Mouse (Mus musculus) heart, adult 2 months (tissue): ENCODE results near the gene Hrc. TPM values are rescaled to one million over a fixed set of nuclear protein-coding genes. Genes with fewer than 3 reads are reported as not detected.
A peak's percentile ranks its signal among the peaks of the same experiment; 100 is the strongest.

Experiments
- DNase-seq, 2 experiments: peaks; one replicate each; pipeline ENCODE4 v3.0.0; 2021
- H3K27ac ChIP-seq: fragments of 200-600 bp; 2 replicates; pipeline ENCODE4 v1.8.1; 2022
- H3K27me3 ChIP-seq: fragments of 200-500 bp; 2 replicates; pipeline ENCODE4 v1.6.1; 2012; ENCODE audit warnings: mild to moderate bottlenecking, low read length, inconsistent platforms, mixed read lengths; ENCODE audit not compliant: control insufficient read depth, insufficient read depth
- H3K36me3 ChIP-seq: fragments of 200-500 bp; 2 replicates; pipeline ENCODE4 v1.6.1; 2012; ENCODE audit warnings: low read length, inconsistent platforms; ENCODE audit not compliant: control insufficient read depth, insufficient read depth
- H3K4me1 ChIP-seq: fragments of 200-500 bp; 2 replicates; pipeline ENCODE4 v1.6.1; 2011; ENCODE audit warnings: low read length; ENCODE audit not compliant: control insufficient read depth, insufficient read depth
- H3K4me3 ChIP-seq: fragments of 200-600 bp; 2 replicates; pipeline ENCODE4 v1.8.1; 2022
- H3K79me2 ChIP-seq: fragments of 200-500 bp; replicated peaks from 2 replicates; pipeline ENCODE4 v1.6.1; 2012; ENCODE audit warnings: mild to moderate bottlenecking, inconsistent platforms, low read length, moderate library complexity, mixed read lengths; ENCODE audit not compliant: control insufficient read depth, insufficient read depth
- H3K9ac ChIP-seq: fragments of 200-500 bp; 2 replicates; pipeline ENCODE4 v1.6.1; 2012; ENCODE audit warnings: low read depth, mild to moderate bottlenecking, control low read depth, inconsistent platforms, low read length, mixed read lengths
- CTCF ChIP-seq: fragments of 200-600 bp; IDR thresholded peaks from 2 replicates; pipeline ENCODE4 v1.8.1; 2022; ENCODE audit warnings: antibody characterized with exemption, mild to moderate bottlenecking, moderate library complexity
- EP300 ChIP-seq: fragments of 200-500 bp; IDR thresholded peaks from 2 replicates; pipeline ENCODE4 v1.6.1; 2011; ENCODE audit warnings: low read depth, low read length, control low read depth; ENCODE audit not compliant: insufficient read depth
- POLR2A ChIP-seq: fragments of 200-500 bp; IDR thresholded peaks from 2 replicates; pipeline ENCODE4 v1.6.1; 2011; ENCODE audit warnings: mild to moderate bottlenecking, low read depth, low read length, control low read depth; ENCODE audit not compliant: insufficient read depth
- WGBS: fragments of 180-500 bp; shearing (Covaris S2); methylation state at CpG from one replicate; pipeline ENCODE4 v1.1.7; 2018; 5-methylcytosine and 5-hydroxymethylcytosine counted together
- intact Hi-C: fragments of 180-260 bp; cut with DNase I; formaldehyde crosslinking; loops from one replicate; pipeline ENCODE4 v1.15.1; 2025
- polyA plus RNA-seq: library from polyadenylated mRNA; depleted of rRNA; stranded (reverse); fragments of >200 nt; gene quantifications from 2 replicates; pipeline ENCODE4 v1.2.3, GENCODE M21; 2012
- total RNA-seq, 2 experiments: library from RNA; stranded (reverse); gene quantifications; 2 replicates each; pipeline ENCODE4 v1.2.3; 2021

Hrc gene
- total and polyA plus RNA-seq, 3 experiments: 383 to 1,007 (median 863) TPM

DNA sequence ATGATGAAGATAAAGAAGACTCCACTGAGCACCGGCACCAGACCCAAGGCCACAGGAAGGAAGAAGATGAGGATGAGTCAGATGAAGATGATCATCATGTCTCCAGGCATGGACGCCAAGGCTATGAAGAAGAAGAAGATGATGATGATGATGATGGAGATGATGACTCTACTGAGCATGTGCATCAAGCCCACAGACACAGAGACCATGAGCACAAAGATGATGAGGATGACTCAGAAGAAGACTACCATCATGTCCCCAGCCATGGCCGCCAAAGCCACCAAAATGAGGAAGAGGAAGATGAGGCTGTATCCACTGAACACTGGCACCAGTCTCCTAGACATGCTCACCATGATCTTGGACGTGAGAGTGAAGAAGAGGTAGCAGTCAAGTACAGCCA, 1.2 kb downstream of the Hrc start:
- no peak for DNase-seq
- H3K4me1 ChIP-seq: peaks cover 13% of the 10 kb centered on the region

DNA sequence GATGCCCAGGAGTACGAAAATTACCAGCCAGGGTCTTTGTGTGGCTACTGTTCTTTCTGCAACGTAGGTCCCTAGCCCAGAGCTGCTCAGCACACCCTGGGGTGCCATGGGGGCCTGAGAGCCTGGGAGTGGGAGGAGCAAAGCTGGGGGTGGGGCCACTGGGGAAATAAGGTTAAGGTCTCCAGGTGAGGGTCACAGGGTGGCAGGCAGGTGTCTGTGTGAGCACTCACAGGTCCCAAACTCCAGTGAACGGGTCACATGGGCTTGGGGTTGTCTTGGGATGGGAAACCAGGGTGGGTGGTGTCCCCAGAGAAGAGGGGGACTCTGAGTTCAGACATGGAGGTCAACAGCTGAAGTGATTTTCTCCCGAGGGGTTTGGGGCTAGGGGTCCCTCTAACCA, 2.4 kb downstream of the Hrc start:
- Histone ChIP-seq H3K27me3 (no peaks in the 10 kb centered on the region), H3K79me2 (no peaks in the 10 kb centered on the region), H3K9ac (peak overlapping the region; percentile 61), H3K4me3 (peak overlapping the region; percentile 45), H3K27ac (peak overlapping the region; percentile 38; the same call in 1 of the 2 replicates), H3K36me3 (no peaks in the 10 kb centered on the region), H3K4me1 (peaks cover 13% of the 10 kb centered on the region)
- DNase-seq: no peak
- 11% methylated on average over 4 of the region's 4 CpGs for WGBS
- intact Hi-C loops: no loop called here
- TF ChIP-seq EP300: no peak
- no peak for TF ChIP-seq POLR2A
- TF ChIP-seq CTCF: no peak

More for the DNA sequence above, 1.2 kb downstream of the Hrc start:
- WGBS: 80% methylated on average over 4 of the region's 4 CpGs
- Histone ChIP-seq H3K27ac (peak overlapping the region; percentile 13), H3K36me3 (no peaks in the 10 kb centered on the region), H3K79me2 (no peaks in the 10 kb centered on the region), H3K9ac (no peak overlapping the region), H3K4me3 (peak overlapping the region; percentile 50), H3K27me3 (no peaks in the 10 kb centered on the region)
- intact Hi-C loops: no loop called here
- TF ChIP-seq POLR2A: no peak
- TF ChIP-seq CTCF: no peak
- TF ChIP-seq EP300: no peak

DNA sequence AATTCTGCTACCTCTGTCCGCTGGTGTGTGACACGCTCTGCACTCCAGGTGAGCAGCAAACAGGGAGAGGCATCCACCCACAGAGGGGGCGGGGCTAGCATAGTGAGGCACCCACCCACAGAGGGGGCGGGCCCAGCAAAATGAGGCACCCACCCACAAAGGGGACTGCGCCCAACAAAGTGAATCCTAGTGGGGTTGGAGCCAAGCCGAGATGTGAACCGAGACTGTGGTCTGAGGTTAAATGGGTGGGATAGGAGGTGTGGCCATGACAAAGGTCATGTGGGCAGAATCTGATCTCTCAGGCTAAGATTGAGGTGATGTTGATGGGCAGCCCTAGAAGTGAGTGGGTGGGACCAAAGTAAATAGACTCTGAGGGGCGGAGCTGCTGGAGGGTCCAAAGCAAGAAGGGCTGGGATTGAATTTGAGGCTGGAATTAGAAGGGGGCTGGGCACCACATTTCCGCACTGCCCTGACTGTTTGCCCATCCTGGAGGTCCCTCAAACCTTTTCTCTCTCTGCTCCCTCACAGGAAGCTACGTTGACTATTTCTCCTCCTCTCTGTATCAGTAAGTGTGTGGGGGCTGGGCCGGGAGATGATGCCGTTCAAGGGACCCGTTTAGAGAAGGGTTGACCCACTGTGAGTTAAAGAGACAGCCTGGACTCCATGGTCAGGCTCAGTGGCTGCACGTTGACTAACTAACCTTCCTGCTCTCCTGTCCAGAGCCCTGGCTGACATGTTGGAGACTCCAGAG, 3.2 kb downstream of the Hrc start:
- Histone ChIP-seq H3K79me2 (no peaks in the 10 kb centered on the region), H3K36me3 (no peaks in the 10 kb centered on the region), H3K27ac (no peak overlapping the region; the same call in 1 of the 2 replicates), H3K4me1 (peaks cover 13% of the 10 kb centered on the region), H3K27me3 (no peaks in the 10 kb centered on the region), H3K9ac (peak overlapping the region; percentile 61), H3K4me3 (peak overlapping the region; percentile 45)
- DNase-seq: peak; percentile 39 to 46
- 10% methylated on average over 14 of the region's 14 CpGs for WGBS
- TF ChIP-seq POLR2A (no peak), CTCF (no peak), EP300 (no peak)
- intact Hi-C loops: no loop called here

DNA sequence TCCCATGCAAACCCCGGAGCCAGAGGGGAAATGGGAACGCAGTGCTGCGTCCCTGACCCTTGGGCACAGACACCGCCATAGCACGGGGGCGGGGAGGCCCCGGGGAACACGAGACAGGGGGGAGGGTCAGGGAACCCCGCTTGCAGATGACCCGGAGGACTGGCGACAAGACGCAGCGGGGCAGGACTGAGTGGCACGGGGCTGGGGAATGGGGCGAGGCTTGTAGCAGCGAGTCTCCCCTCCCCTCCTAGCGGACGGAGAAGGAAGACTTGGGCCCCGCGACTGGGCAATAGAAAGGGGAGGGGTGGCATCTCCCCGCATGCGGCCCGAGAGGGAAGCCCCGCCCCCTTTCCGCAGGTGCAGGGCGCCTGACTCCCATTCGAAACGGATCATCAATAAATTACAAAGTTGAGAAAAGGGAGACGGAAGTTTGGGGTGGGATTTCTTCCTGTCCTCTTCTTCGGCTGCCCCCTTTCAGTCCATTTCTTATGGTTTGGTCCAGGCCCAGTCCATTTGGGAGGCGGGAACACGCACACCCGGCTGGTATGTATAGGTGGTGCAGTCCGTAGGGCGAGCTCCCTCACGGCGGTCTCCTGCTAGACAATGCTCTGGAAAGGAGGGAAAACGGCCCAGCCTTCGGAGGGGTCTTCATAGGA, 4.4 kb downstream of the Hrc start:
- Histone ChIP-seq H3K27me3 (no peaks in the 10 kb centered on the region), H3K79me2 (no peaks in the 10 kb centered on the region), H3K36me3 (no peaks in the 10 kb centered on the region), H3K9ac (peak overlapping the region; percentile 78), H3K4me1 (peaks cover 13% of the 10 kb centered on the region), H3K27ac (peak overlapping the region; percentile 33), H3K4me3 (peak overlapping the region; percentile 46)
- TF ChIP-seq CTCF: peak; percentile 52
- 0 out of 2 replicates have a peak, but pooled peaks have one; percentile 12 for TF ChIP-seq EP300
- 0 out of 2 replicates have a peak, but pooled peaks have one; percentile 32 for TF ChIP-seq POLR2A
- intact Hi-C loops: loop anchor here (5.0 kb wide), 1 partner anchor 32 kb away; no protein-coding TSS in a partner anchor
- peak; percentile 74 to 78 for DNase-seq
- 3% methylated on average over 39 of the region's 39 CpGs for WGBS

DNA sequence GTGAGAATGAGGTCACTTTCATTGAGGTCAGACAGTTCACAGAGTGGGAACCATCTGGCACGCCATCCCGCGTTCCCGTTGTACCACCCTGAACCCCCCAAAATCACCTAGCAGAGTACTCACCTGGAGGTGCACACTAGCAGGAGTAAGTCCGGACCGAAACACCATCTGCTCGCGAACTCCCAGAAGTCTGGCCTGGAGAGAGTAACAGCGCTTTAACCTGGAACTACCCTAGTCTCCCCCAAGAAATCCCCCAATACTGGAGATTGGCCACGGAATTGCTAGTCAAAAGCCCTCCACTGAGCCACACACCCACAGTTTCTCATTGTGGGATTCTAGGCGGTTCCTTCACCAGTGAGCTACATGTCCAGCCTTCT, 5.0 kb downstream of the Hrc start:
- H3K36me3 ChIP-seq: no peaks in the 10 kb centered on the region
- H3K4me3 ChIP-seq: peak overlapping the region; percentile 46; the same call in 1 of the 2 replicates
- no peaks in the 10 kb centered on the region for H3K79me2 ChIP-seq
- no peak overlapping the region; the same call in 1 of the 2 replicates for H3K27ac ChIP-seq
- peaks cover 13% of the 10 kb centered on the region for H3K4me1 ChIP-seq
- H3K27me3 ChIP-seq: no peaks in the 10 kb centered on the region
- TF ChIP-seq CTCF (no peak), POLR2A (0 out of 2 replicates have a peak, but pooled peaks have one; percentile 4), EP300 (no peak)
- 18% methylated on average over 11 of the region's 11 CpGs for WGBS
- H3K9ac ChIP-seq: 0 out of 2 replicates have a peak overlapping the region, but pooled peaks have one; percentile 8
- intact Hi-C loops: loop anchor here (5.0 kb wide), 1 partner anchor 33 kb away; no protein-coding TSS in a partner anchor
- DNase-seq: no peak

DNA sequence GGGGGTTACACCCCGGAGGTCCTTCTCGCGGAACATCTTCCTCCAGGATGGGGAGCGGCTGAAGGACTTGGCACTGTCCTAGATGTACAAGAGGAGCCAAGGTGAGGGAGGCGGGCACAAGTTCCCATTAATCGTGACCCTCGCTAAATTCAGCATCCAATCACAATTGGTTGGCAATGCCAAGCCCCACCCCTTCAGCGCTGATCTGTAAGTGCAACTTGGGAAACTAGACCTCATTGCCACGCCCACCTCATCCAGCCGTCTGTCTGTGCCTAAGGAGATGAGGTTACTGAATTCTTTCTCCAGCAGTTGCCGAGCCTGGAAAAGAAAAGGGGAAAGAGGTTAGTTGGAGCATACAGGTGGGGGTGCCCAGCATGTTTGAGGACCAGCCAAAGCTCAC, 5.6 kb downstream of the Hrc start:
- H3K27me3 ChIP-seq: no peaks in the 10 kb centered on the region
- no peak overlapping the region; the same call in 1 of the 2 replicates for H3K4me3 ChIP-seq
- H3K4me1 ChIP-seq: peaks cover 13% of the 10 kb centered on the region
- DNase-seq: peak; percentile 60 to 68
- H3K9ac ChIP-seq: no peak overlapping the region
- intact Hi-C loops: loop anchor here (5.0 kb wide), 1 partner anchor 33 kb away; no protein-coding TSS in a partner anchor
- WGBS: 2% methylated on average over 11 of the region's 11 CpGs
- no peaks in the 10 kb centered on the region for H3K36me3 ChIP-seq
- peak overlapping the region; percentile 2; the same call in 1 of the 2 replicates for H3K27ac ChIP-seq
- no peaks in the 10 kb centered on the region for H3K79me2 ChIP-seq
- TF ChIP-seq EP300 (no peak), CTCF (no peak), POLR2A (no peak)
